Mouse (Mus musculus) embryonic fibroblast, embryonic 13.5 days (primary cell): ENCODE results near the gene Jdp2.

Experiments
- CTCF ChIP-seq: IDR thresholded peaks from 2 replicates; pipeline ENCODE4 v1.5.1; 2011; ENCODE audit warnings: mild to moderate bottlenecking, control low read depth, low read length, moderate library complexity, borderline replicate concordance; ENCODE audit not compliant: insufficient read depth
- POLR2A ChIP-seq: IDR thresholded peaks from 2 replicates; pipeline ENCODE4 v1.6.1; 2011; ENCODE audit warnings: low read depth, mild to moderate bottlenecking, control low read depth, low read length, moderate library complexity

DNA sequence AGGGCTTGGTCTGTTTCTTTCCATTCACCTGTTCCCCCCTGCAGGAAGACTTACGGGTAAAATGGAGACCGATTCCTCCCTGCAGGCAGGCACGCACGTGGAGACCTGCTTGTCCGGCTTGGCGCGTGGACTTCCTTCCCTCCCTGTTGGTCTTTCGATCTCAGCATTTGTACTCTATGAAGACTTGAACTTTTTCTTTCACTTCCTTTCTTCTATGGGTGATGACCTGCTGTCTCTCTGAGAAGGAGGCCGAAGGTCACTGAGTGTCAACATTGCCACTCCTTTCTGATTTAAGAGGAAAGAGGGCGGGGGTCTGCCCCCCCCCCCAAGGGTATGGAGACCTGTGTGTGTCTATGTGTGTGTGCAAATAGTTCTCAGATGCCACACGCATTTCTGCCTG is 774 bp upstream of the Jdp2 start:
- TF ChIP-seq POLR2A = no peak
- TF ChIP-seq CTCF = no peak
